ENCODE assay signal across 8 mouse cellular contexts in genomic region chr2:30927844-30928628, GRCm38 (mm10). TPM values are rescaled to one million over a fixed set of nuclear protein-coding genes. Genes with fewer than 3 reads are reported as not detected.
DNase-seq lines count a peak whose midpoint lies in the region; ATAC-seq and TF ChIP-seq lines count a peak whose summit lies in the region.

No protein-coding gene starts in this region.

- no peaks in the 10 kb centered on the region for H3K79me2 ChIP-seq in heart, adult 2 months (replicated peaks; ENCODE audit: control insufficient read depth, insufficient read depth, low read length)

- H3K27me3 ChIP-seq in embryonic facial prominence, embryonic 11.5 days (ENCODE audit: control insufficient read depth, insufficient read depth, low read length), result no peaks in the 10 kb centered on the region
- no peaks in the 10 kb centered on the region for H3K27me3 ChIP-seq in heart, adult 2 months (ENCODE audit: control insufficient read depth, insufficient read depth, low read length)
- H3K27me3 ChIP-seq in kidney, embryonic 14.5 days (ENCODE audit: control insufficient read depth, insufficient read depth, low read length), result no peaks in the 10 kb centered on the region
- no peaks in the 10 kb centered on the region for H3K27me3 ChIP-seq in liver, embryonic 14.5 days (ENCODE audit: control insufficient read depth, insufficient read depth, low read length)
- H3K27me3 ChIP-seq in neural tube, embryonic 13.5 days, result no peaks in the 10 kb centered on the region
- H3K27me3 ChIP-seq in stomach, postnatal 0 days (ENCODE audit: control insufficient read depth, insufficient read depth, low read length), result no peaks in the 10 kb centered on the region

- peak; percentile 76 for TF ChIP-seq CTCF in heart, adult 2 months (IDR thresholded peaks at IDR 0.05)
- TF ChIP-seq CTCF in liver, embryonic 14.5 days (IDR thresholded peaks at IDR 0.05; ENCODE audit: low read depth), result peak; percentile 96
- peak; percentile 92 for TF ChIP-seq CTCF in stomach, postnatal 0 days (IDR thresholded peaks at IDR 0.05; ENCODE audit: low read depth)

- H3K4me1 ChIP-seq in embryonic facial prominence, embryonic 11.5 days (ENCODE audit: control insufficient read depth, insufficient read depth, low read length), result peaks cover 8% of the 10 kb centered on the region
- H3K4me1 ChIP-seq in heart, adult 2 months (ENCODE audit: control insufficient read depth, insufficient read depth, low read length), result peaks cover 8% of the 10 kb centered on the region
- peaks cover 24% of the 10 kb centered on the region; the same call in 1 of the 2 replicates for H3K4me1 ChIP-seq in kidney, embryonic 14.5 days (ENCODE audit: control insufficient read depth, insufficient read depth, low read length)
- H3K4me1 ChIP-seq in liver, embryonic 14.5 days (replicated peaks; ENCODE audit: control insufficient read depth in 2 of 2, insufficient read depth in 2 of 2, low read length in 1 of 2), result peaks cover 15 to 16% of the 10 kb centered on the region in 2 experiments
- peaks cover 24% of the 10 kb centered on the region for H3K4me1 ChIP-seq in neural tube, embryonic 13.5 days (replicated peaks)
- 0 out of 2 replicates have a peak, but pooled peaks cover 2% of the 10 kb centered on the region for H3K4me1 ChIP-seq in stomach, postnatal 0 days (replicated peaks; ENCODE audit: control insufficient read depth, insufficient read depth)

- no peak; the same call in 1 of the 2 replicates for ATAC-seq in embryonic facial prominence, embryonic 11.5 days (replicated peaks; ENCODE audit: insufficient number of reproducible peaks, low FRiP score, low TSS enrichment, low read depth)
- peak; percentile 68; the same call in 1 of the 2 replicates for ATAC-seq in kidney, embryonic 14.5 days (ENCODE audit: low FRiP score, low TSS enrichment)
- peak; percentile 57; the same call in 1 of the 2 replicates for ATAC-seq in liver, embryonic 14.5 days (ENCODE audit: insufficient read depth)
- no peak for ATAC-seq in neural tube, embryonic 13.5 days (ENCODE audit: low read depth)
- ATAC-seq in stomach, postnatal 0 days (ENCODE audit: low FRiP score, low TSS enrichment), result peak; percentile 60

- no peak overlapping the region for H3K4me3 ChIP-seq in embryonic facial prominence, embryonic 11.5 days (ENCODE audit: low read depth, low read length)
- H3K4me3 ChIP-seq in heart, adult 2 months, result no peak overlapping the region
- H3K4me3 ChIP-seq in kidney, embryonic 14.5 days (ENCODE audit: low read length), result no peak overlapping the region
- H3K4me3 ChIP-seq in liver, embryonic 14.5 days (ENCODE audit: insufficient read depth in 1 of 2, low read depth in 2 of 2, low read length in 2 of 2), result no peak overlapping the region
- H3K4me3 ChIP-seq in neural tube, embryonic 13.5 days, result no peak overlapping the region
- H3K4me3 ChIP-seq in stomach, postnatal 0 days (ENCODE audit: low read depth, low read length), result no peak overlapping the region

- 21% methylated on average over 14 of the region's 14 CpGs for WGBS in embryonic facial prominence, embryonic 11.5 days
- 30% methylated on average over 14 of the region's 14 CpGs for WGBS in heart, adult 2 months
- 29% methylated on average over 14 of the region's 14 CpGs for WGBS in kidney, embryonic 14.5 days
- 20% methylated on average over 14 of the region's 14 CpGs for WGBS in liver, embryonic 14.5 days (ENCODE audit: insufficient replicate concordance)
- 21% methylated on average over 14 of the region's 14 CpGs for WGBS in neural tube, embryonic 13.5 days
- 25% methylated on average over 14 of the region's 14 CpGs for WGBS in stomach, postnatal 0 days

- no peak overlapping the region for H3K27ac ChIP-seq in embryonic facial prominence, embryonic 11.5 days (replicated peaks; ENCODE audit: low read depth, low read length)
- peak overlapping the region; percentile 47 for H3K27ac ChIP-seq in heart, adult 2 months
- no peak overlapping the region for H3K27ac ChIP-seq in kidney, embryonic 14.5 days (ENCODE audit: low read depth, low read length)
- peak overlapping the region; percentile 53 for H3K27ac ChIP-seq in liver, embryonic 14.5 days
- H3K27ac ChIP-seq in neural tube, embryonic 13.5 days (replicated peaks), result peak overlapping the region; percentile 34
- H3K27ac ChIP-seq in stomach, postnatal 0 days (replicated peaks), result peak overlapping the region; percentile 81

- peak; percentile 95 for DNase-seq in 3T3-L1 (ENCODE audit: low read depth, low spot score)
- peak; percentile 65 for DNase-seq in adrenal gland, adult 8-10 months
- DNase-seq in embryonic facial prominence, embryonic 11.5 days (ENCODE audit: low spot score), result peak; percentile 92
- peak; percentile 76 to 82 for DNase-seq in heart, adult 2 months
- DNase-seq in liver, embryonic 14.5 days (ENCODE audit: low read depth in 3 of 3, low spot score in 3 of 3), result peak; percentile 64 to 67 (median 66)
- DNase-seq in stomach, postnatal 0 days (ENCODE audit: low spot score), result peak; percentile 85

- H3K36me3 ChIP-seq in embryonic facial prominence, embryonic 11.5 days (replicated peaks; ENCODE audit: control insufficient read depth, insufficient read depth, low read depth, low read length), result no peaks in the 10 kb centered on the region
- no peaks in the 10 kb centered on the region for H3K36me3 ChIP-seq in heart, adult 2 months (ENCODE audit: control insufficient read depth, insufficient read depth, low read length)
- no peaks in the 10 kb centered on the region for H3K36me3 ChIP-seq in kidney, embryonic 14.5 days (ENCODE audit: control insufficient read depth, insufficient read depth, low read length)
- H3K36me3 ChIP-seq in liver, embryonic 14.5 days (replicated peaks; ENCODE audit: control insufficient read depth, insufficient read depth, low read depth), result no peaks in the 10 kb centered on the region
- H3K36me3 ChIP-seq in neural tube, embryonic 13.5 days, result no peaks in the 10 kb centered on the region
- H3K36me3 ChIP-seq in stomach, postnatal 0 days (ENCODE audit: control insufficient read depth, insufficient read depth, low read length), result no peaks in the 10 kb centered on the region

- H3K9ac ChIP-seq in embryonic facial prominence, embryonic 11.5 days (replicated peaks; ENCODE audit: low read length), result no peak overlapping the region
- H3K9ac ChIP-seq in heart, adult 2 months (ENCODE audit: low read depth, low read length), result no peak overlapping the region
- H3K9ac ChIP-seq in kidney, embryonic 14.5 days (ENCODE audit: low read depth, low read length), result no peak overlapping the region
- no peak overlapping the region for H3K9ac ChIP-seq in liver, embryonic 14.5 days (replicated peaks)
- no peak overlapping the region for H3K9ac ChIP-seq in neural tube, embryonic 13.5 days
- H3K9ac ChIP-seq in stomach, postnatal 0 days (ENCODE audit: low read length), result 0 out of 2 replicates have a peak overlapping the region, but pooled peaks have one; percentile 4

- no peaks in the 10 kb centered on the region for H3K9me3 ChIP-seq in embryonic facial prominence, embryonic 11.5 days (replicated peaks; ENCODE audit: control insufficient read depth, low read length)
- H3K9me3 ChIP-seq in kidney, embryonic 14.5 days (ENCODE audit: control insufficient read depth, low read length), result no peaks in the 10 kb centered on the region
- no peaks in the 10 kb centered on the region for H3K9me3 ChIP-seq in liver, embryonic 14.5 days (ENCODE audit: control insufficient read depth, low read length)
- H3K9me3 ChIP-seq in neural tube, embryonic 13.5 days, result no peaks in the 10 kb centered on the region
- H3K9me3 ChIP-seq in stomach, postnatal 0 days (ENCODE audit: control insufficient read depth, low read length), result no peaks in the 10 kb centered on the region

- H3K4me2 ChIP-seq in embryonic facial prominence, embryonic 11.5 days (ENCODE audit: low read depth, low read length), result no peak overlapping the region
- no peak overlapping the region for H3K4me2 ChIP-seq in kidney, embryonic 14.5 days (replicated peaks; ENCODE audit: low read depth, low read length)
- peak overlapping the region; percentile 74 for H3K4me2 ChIP-seq in liver, embryonic 14.5 days (ENCODE audit: low read depth)
- no peak overlapping the region for H3K4me2 ChIP-seq in neural tube, embryonic 13.5 days
- no peak overlapping the region for H3K4me2 ChIP-seq in stomach, postnatal 0 days (replicated peaks; ENCODE audit: low read depth)

- TF ChIP-seq EP300 in heart, adult 2 months (IDR thresholded peaks at IDR 0.05; ENCODE audit: insufficient read depth, low read depth, low read length), result peak; percentile 13; the same call in 1 of the 2 replicates
- no peak for TF ChIP-seq EP300 in liver, embryonic 14.5 days (IDR thresholded peaks at IDR 0.05; ENCODE audit: low read depth)
- TF ChIP-seq EP300 in stomach, postnatal 0 days (optimal IDR thresholded peaks at IDR 0.05), result no peak

- intact Hi-C loops in heart, adult 2 months (cut with DNase I), result no loop called here

- TF ChIP-seq POLR2A in heart, adult 2 months (IDR thresholded peaks at IDR 0.05; ENCODE audit: insufficient read depth, low read depth, low read length), result no peak

RNA-seq across cellular contexts. Expression of gene Ptges, which starts 1.6 kb away (rescaled TPM):
- 10 to 100 TPM; 18.6 to 50.4 (median 35.4) TPM for total RNA-seq in adrenal gland, adult 8-10 months (2022)
- polyA plus RNA-seq in embryonic facial prominence, embryonic 11.5 days (2014; fragmentation: Nextera tagmentation; extraction: Ambion mirVana), result 9.1 and 9.3 TPM in 2 replicates
- total RNA-seq in heart, adult 2 months (2021), result 1 to 10 TPM; 2.5 to 2.8 TPM
- 4.8 and 6.6 TPM in 2 replicates for polyA plus RNA-seq in heart, adult 2 months (2012; rRNA removed)
- polyA plus RNA-seq in kidney, embryonic 14.5 days (2014; fragmentation: Nextera tagmentation; extraction: Ambion mirVana), result 6.1 and 7.2 TPM in 2 replicates
- polyA plus RNA-seq in liver, embryonic 14.5 days (2012; rRNA removed), result 0.10 and 0.12 TPM in 2 replicates
- 0.19 TPM in 1 of 2 replicates, not detected in the other for polyA plus RNA-seq in liver, embryonic 14.5 days (2014; fragmentation: Nextera tagmentation; extraction: Ambion mirVana)
- polyA plus RNA-seq in neural tube, embryonic 13.5 days (2015; fragmentation: Nextera tagmentation; extraction: Ambion mirVana), result 2.4 and 2.7 TPM in 2 replicates
- polyA plus RNA-seq in stomach, postnatal 0 days (2015; fragmentation: Nextera tagmentation; extraction: Ambion mirVana), result 28.3 and 29.2 TPM in 2 replicates

RNA-seq across cellular contexts. Expression of gene Tor1b, which starts 24.7 kb away (rescaled TPM):
- 10 to 100 TPM; 60.4 to 66.7 (median 65.7) TPM for total RNA-seq in adrenal gland, adult 8-10 months (2022)
- 26.0 and 28.4 TPM in 2 replicates for polyA plus RNA-seq in embryonic facial prominence, embryonic 11.5 days (2014; fragmentation: Nextera tagmentation; extraction: Ambion mirVana)
- 10 to 100 TPM; 23.9 to 26.4 TPM for total RNA-seq in heart, adult 2 months (2021)
- polyA plus RNA-seq in heart, adult 2 months (2012; rRNA removed), result 17.1 and 28.6 TPM in 2 replicates
- 31.0 and 39.3 TPM in 2 replicates for polyA plus RNA-seq in kidney, embryonic 14.5 days (2014; fragmentation: Nextera tagmentation; extraction: Ambion mirVana)
- 10.7 and 14.6 TPM in 2 replicates for polyA plus RNA-seq in liver, embryonic 14.5 days (2012; rRNA removed)
- 14.7 and 15.7 TPM in 2 replicates for polyA plus RNA-seq in liver, embryonic 14.5 days (2014; fragmentation: Nextera tagmentation; extraction: Ambion mirVana)
- 14.9 and 16.3 TPM in 2 replicates for polyA plus RNA-seq in neural tube, embryonic 13.5 days (2015; fragmentation: Nextera tagmentation; extraction: Ambion mirVana)
- polyA plus RNA-seq in stomach, postnatal 0 days (2015; fragmentation: Nextera tagmentation; extraction: Ambion mirVana), result 20.1 and 21.8 TPM in 2 replicates

RNA-seq across cellular contexts. Expression of gene Tor1a, which starts 39.7 kb away (rescaled TPM):
- total RNA-seq in adrenal gland, adult 8-10 months (2022), result 10 to 100 TPM; 32.6 to 42.3 (median 37.4) TPM
- 84.8 and 86.6 TPM in 2 replicates for polyA plus RNA-seq in embryonic facial prominence, embryonic 11.5 days (2014; fragmentation: Nextera tagmentation; extraction: Ambion mirVana)
- total RNA-seq in heart, adult 2 months (2021), result 10 to 100 TPM in 1 of 2 experiments, 1 to 10 TPM in 1; 9.6 to 10.4 TPM
- polyA plus RNA-seq in heart, adult 2 months (2012; rRNA removed), result 11.3 and 14.3 TPM in 2 replicates
- 71.8 and 80.6 TPM in 2 replicates for polyA plus RNA-seq in kidney, embryonic 14.5 days (2014; fragmentation: Nextera tagmentation; extraction: Ambion mirVana)
- 25.0 and 29.3 TPM in 2 replicates for polyA plus RNA-seq in liver, embryonic 14.5 days (2012; rRNA removed)
- 34.3 and 34.8 TPM in 2 replicates for polyA plus RNA-seq in liver, embryonic 14.5 days (2014; fragmentation: Nextera tagmentation; extraction: Ambion mirVana)
- polyA plus RNA-seq in neural tube, embryonic 13.5 days (2015; fragmentation: Nextera tagmentation; extraction: Ambion mirVana), result 92.3 and 105 TPM in 2 replicates
- 49.1 and 51.2 TPM in 2 replicates for polyA plus RNA-seq in stomach, postnatal 0 days (2015; fragmentation: Nextera tagmentation; extraction: Ambion mirVana)

RNA-seq across cellular contexts. Expression of gene BC005624, which starts 54.0 kb away (rescaled TPM):
- 10 to 100 TPM; 47.0 to 55.8 (median 53.3) TPM for total RNA-seq in adrenal gland, adult 8-10 months (2022)
- polyA plus RNA-seq in embryonic facial prominence, embryonic 11.5 days (2014; fragmentation: Nextera tagmentation; extraction: Ambion mirVana), result 54.0 and 58.8 TPM in 2 replicates
- total RNA-seq in heart, adult 2 months (2021), result 10 to 100 TPM; 20.6 to 21.7 TPM
- 14.7 and 25.0 TPM in 2 replicates for polyA plus RNA-seq in heart, adult 2 months (2012; rRNA removed)
- polyA plus RNA-seq in kidney, embryonic 14.5 days (2014; fragmentation: Nextera tagmentation; extraction: Ambion mirVana), result 48.7 and 52.7 TPM in 2 replicates
- 13.2 and 24.4 TPM in 2 replicates for polyA plus RNA-seq in liver, embryonic 14.5 days (2012; rRNA removed)
- 22.2 and 25.7 TPM in 2 replicates for polyA plus RNA-seq in liver, embryonic 14.5 days (2014; fragmentation: Nextera tagmentation; extraction: Ambion mirVana)
- 92.3 and 95.2 TPM in 2 replicates for polyA plus RNA-seq in neural tube, embryonic 13.5 days (2015; fragmentation: Nextera tagmentation; extraction: Ambion mirVana)
- polyA plus RNA-seq in stomach, postnatal 0 days (2015; fragmentation: Nextera tagmentation; extraction: Ambion mirVana), result 29.5 TPM in 2 replicates

RNA-seq across cellular contexts. Expression of gene Usp20, which starts 54.0 kb away (rescaled TPM):
- 10 to 100 TPM; 32.6 to 45.6 (median 42.3) TPM for total RNA-seq in adrenal gland, adult 8-10 months (2022)
- polyA plus RNA-seq in embryonic facial prominence, embryonic 11.5 days (2014; fragmentation: Nextera tagmentation; extraction: Ambion mirVana), result 9.3 and 10.4 TPM in 2 replicates
- 10 to 100 TPM; 50.8 to 55.0 TPM for total RNA-seq in heart, adult 2 months (2021)
- 43.9 and 51.7 TPM in 2 replicates for polyA plus RNA-seq in heart, adult 2 months (2012; rRNA removed)
- polyA plus RNA-seq in kidney, embryonic 14.5 days (2014; fragmentation: Nextera tagmentation; extraction: Ambion mirVana), result 8.7 and 12.5 TPM in 2 replicates
- 2.5 and 2.7 TPM in 2 replicates for polyA plus RNA-seq in liver, embryonic 14.5 days (2012; rRNA removed)
- polyA plus RNA-seq in liver, embryonic 14.5 days (2014; fragmentation: Nextera tagmentation; extraction: Ambion mirVana), result 2.7 and 3.2 TPM in 2 replicates
- polyA plus RNA-seq in neural tube, embryonic 13.5 days (2015; fragmentation: Nextera tagmentation; extraction: Ambion mirVana), result 48.9 and 49.6 TPM in 2 replicates
- 8.9 and 9.0 TPM in 2 replicates for polyA plus RNA-seq in stomach, postnatal 0 days (2015; fragmentation: Nextera tagmentation; extraction: Ambion mirVana)

Comparison
In these comparisons a context has a peak if more than half of its experiments do, and no peak if none do; other contexts are left out.
1. ATAC-seq: peak in kidney, embryonic 14.5 days (single experiment), liver, embryonic 14.5 days (single experiment) and stomach, postnatal 0 days (single experiment); none in embryonic facial prominence, embryonic 11.5 days (single experiment) and neural tube, embryonic 13.5 days (single experiment).
2. H3K27ac ChIP-seq: peak in heart, adult 2 months (single experiment), liver, embryonic 14.5 days (single experiment), neural tube, embryonic 13.5 days (single experiment) and stomach, postnatal 0 days (single experiment); none in embryonic facial prominence, embryonic 11.5 days (single experiment) and kidney, embryonic 14.5 days (single experiment).
3. Peak in every context shown above with its lines, with median percentiles within 50 percentile points of each other: DNase-seq and CTCF ChIP-seq.